Mouse (Mus musculus): ENCODE data around the gene Ptprn2.

Ptprn2 gene

DNA sequence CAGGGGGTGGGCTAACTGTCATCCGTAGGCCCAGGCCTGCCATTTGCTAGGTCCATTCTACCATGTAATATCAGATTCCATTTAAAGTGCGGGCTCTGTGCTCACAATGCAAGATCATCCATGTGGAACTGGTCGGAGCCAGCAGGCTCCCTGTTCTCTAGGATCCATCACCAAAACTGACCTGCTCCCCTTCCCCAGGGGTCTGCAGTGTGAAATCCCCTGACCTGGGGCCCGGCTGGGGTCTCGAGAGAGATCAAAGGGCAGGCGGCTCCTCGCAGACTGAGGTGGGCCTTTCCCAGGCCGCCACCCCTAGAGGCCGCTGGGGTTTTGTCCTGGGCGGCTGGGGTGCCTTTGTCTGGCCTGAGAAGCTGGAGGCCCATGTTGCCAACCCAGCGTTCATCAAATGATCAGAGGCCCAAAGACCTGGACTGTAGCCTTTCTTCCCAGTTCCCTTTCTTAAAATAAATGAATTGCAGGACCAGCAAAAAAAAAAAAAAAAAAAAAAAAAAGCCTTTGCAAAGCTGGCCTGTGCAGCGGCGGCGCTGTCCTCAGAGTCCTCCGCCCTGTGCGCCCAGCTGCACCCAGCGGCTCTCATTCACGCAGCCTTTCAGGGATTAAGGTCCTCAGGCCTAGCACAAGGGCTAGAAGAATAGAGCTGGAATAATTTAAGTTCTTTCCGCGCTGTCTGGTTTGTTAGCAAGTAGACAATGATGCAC is 771.8 kb downstream of the Ptprn2 start:
- DNase-seq (ENCODE audit: low spot score in 2 of 2) = no peak

- no peak for DNase-seq (ENCODE audit: low spot score in 2 of 2)
These were observed 772.5 kb downstream of the Ptprn2 start for GRCm38 (mm10) chr12:117257921-117258497.

DNA sequence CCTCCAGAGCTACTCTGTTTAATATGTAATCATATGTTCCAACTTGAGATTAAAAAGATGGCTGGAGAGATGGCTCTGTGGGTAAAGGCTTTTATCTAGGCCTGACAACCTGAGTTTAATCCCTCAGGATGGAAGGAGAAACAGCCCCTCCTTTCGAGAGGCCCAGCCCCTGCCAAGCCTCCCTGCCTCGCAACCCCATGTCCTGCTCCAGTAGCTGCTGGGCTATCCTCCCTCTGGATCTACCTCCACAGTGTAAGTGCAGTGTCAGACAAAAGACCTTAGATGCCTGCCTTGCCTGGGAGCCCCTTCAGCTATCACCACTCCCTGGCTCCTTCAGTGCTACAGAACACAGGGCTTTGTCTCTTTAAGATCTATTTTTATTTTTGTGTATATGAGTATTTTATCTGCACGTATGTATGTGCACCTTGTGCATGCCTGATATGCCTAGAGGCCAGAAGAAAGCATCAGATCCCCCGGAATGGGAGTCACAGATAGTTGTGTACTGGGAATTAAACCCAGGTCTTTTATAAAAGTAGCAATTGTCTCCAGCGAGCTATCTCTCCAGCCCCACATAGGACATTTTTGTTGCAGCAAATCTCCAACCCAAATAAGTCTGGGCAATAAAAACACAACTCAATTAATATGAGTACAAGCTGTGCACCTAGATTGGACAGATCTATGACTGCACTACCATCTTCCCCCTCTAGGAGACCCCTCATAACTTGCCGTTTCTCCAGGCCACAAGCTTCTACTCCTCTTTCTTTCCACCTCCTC is 775.1 kb downstream of the Ptprn2 start:
- DNase-seq (ENCODE audit: low spot score in 2 of 2) = no peak

DNA sequence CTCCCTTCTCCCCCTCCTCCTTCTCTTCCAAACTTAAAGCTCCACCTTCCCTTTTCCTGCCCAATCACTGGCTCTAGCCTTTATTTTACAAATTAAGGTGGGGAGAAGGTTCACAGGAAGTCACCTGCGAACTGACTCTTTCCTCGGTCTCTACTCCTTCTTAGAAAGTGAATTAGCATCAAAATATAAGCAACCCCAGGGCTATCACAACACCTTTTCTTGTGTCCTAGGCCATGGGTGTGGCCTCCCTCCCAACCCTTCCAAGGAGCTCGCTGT is 775.6 kb downstream of the Ptprn2 start:
- DNase-seq (ENCODE audit: low spot score in 2 of 2) = no peak

GRCm38 (mm10) chr12:117262003-117262402 is 776.5 kb downstream of the Ptprn2 start:
- no peak for DNase-seq (ENCODE audit: low spot score in 2 of 2)

DNA sequence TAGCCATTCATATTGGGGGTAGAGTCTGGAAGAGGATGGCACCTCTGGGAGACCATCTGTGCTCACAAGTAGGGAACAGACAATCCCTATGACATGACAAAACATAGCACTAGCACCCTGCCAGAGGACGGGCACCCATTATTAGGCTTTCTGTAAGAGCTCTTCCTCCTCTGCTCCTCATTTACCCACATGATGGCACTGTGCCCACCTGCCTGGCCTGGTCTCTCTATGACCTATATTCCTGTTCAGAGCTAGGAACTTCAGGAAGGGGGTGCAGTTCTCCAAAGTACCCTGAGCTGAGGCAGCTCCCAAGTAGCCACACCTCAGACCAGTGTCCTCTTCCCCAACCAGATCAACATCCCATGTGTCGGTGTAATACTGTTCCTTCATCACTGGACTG is 777.6 kb downstream of the Ptprn2 start:
- no peak for DNase-seq (ENCODE audit: low spot score in 2 of 2)

- no peak for DNase-seq (ENCODE audit: low spot score in 2 of 2)
These were observed 779.7 kb downstream of the Ptprn2 start for GRCm38 (mm10) chr12:117265211-117265610.

DNA sequence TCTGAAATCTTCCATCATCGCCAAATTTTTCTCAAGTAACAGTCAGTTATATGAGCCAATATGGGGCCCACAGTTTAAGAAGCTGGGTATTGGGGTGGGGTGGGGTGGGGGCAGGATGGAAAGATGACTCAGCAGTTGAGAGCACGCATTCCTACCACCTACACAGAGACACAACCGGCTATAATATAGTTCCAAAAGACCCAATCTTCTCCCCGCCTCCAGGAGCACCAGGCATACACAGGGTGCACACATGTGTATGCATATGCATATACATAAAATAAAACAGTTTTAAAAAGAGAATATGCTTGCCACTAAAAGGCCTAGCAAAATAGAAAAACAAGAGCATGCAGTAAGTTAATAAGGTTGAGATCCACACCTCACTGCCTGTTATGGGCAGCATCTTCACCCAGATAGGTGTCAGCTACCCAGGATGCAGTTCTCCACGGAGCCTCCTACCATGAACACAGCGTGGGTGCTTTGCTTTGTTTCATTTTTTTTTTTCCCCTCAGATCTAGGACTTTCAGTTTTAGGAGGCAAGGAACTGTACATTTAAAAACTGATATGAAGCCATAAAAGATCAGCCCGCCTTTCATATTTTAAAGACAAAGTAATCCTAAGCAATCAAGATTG is 783.1 kb downstream of the Ptprn2 start:
- no peak for DNase-seq (ENCODE audit: low spot score in 2 of 2)

GRCm38 (mm10) chr12:117269310-117269709 is 783.8 kb downstream of the Ptprn2 start:
- no peak for DNase-seq (ENCODE audit: low spot score in 2 of 2)

DNA sequence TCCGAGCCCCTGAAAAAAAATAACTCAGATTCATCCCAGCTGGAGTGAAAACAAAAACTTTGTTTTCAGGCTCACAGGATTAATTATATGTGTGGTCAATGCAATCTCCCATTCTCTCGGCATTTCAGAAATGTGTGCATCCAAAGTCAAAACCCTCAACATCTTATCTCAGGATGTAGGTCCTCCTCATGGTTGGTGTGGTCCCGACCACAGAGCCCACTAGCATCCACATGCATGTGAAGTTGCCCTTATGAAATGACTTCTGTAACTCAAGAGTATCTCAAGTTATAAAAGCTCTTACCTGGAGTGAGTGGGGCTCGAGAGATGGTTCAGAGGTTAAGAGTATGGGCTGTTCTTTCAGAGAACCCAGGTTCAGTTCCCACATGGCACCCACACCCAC is 784.7 kb downstream of the Ptprn2 start:
- no peak for DNase-seq (ENCODE audit: low spot score in 2 of 2)

GRCm38 (mm10) chr12:117273166-117273565 is 787.6 kb downstream of the Ptprn2 start:
- DNase-seq (ENCODE audit: low spot score in 2 of 2) = no peak

DNA sequence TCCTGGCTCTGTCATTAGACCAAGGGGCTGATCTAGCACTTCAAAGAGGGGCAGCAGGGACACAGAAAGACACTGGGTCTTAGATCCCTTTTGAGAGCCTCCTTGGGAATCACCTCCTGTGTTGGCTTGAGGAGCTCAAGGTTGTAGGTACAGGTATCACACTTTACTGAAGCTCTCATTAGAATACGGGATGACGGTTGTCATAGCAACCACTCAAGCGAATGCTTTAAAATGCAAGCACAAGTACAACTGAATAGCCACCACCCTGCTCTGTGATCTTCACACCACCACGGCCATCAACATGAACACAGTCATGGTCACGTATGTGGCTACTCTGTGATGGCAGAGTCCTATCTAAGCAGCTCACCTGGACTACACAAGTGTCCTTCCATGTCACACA is 789.1 kb downstream of the Ptprn2 start:
- no peak for DNase-seq (ENCODE audit: low spot score in 2 of 2)

DNA sequence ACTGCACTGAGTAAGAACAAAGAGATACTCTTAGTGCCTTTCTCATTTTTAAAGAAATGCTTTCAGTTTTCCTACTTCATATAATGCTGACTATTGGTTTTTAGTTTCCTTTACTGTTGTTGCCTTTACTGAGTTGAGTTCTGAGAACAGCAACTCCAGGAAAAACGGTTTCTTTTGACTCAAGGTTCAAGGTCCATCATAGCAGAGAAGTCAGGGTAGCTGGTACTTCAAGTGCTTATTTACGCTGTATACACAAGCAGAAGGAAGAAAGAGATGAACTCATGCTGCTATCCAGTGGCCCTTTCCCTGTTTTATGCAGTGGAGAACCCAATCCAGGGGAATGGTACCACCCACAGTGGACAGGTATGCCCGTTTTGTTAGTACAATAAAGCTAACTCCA is 795.3 kb downstream of the Ptprn2 start:
- DNase-seq (ENCODE audit: low spot score in 2 of 2) = no peak

GRCm38 (mm10) chr12:117282659-117283058 is 797.1 kb downstream of the Ptprn2 start:
- no peak for DNase-seq (ENCODE audit: low spot score in 2 of 2)

DNA sequence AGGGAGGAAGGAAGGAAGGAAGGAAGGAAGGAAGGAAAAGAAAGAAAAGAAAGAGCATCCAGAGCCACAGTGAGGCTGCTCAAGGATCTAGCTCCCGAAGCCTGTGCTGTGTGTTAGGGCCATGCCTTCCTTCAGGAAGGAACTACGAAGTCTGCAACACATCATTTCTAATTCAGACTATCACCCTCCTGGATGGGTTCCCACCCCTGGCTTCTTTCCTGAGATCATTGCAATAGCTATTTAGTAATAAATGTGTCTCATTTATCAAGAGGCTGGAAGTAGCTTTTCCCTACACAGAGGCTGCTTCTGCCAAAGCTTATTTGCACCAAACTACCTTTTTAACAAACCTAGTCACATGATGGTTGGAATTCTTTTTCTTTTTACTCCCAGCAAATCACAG is 801.9 kb downstream of the Ptprn2 start:
- DNase-seq (ENCODE audit: low spot score in 2 of 2) = no peak

DNA sequence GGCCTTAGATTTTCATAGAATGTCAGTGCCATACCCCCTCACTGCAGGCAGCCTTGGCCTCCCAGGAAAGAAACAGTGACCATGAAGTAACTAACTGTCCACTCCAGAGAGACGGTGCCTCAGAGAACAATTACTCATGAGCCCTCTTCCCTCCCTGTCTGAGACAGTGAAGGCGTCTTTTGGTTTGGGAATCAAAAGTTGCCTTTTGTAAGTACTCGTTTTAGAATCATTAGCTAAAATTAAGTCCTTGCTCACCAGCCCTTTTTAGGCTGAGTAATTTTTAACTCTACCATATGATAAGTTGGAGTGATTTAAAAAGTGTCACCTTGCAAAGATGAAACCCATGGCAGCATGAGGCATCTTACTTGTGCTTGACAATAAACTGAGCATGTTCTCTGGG is 806.4 kb downstream of the Ptprn2 start:
- no peak for DNase-seq (ENCODE audit: low spot score in 2 of 2)

- DNase-seq (ENCODE audit: low spot score in 2 of 2) = no peak
These were observed 811.3 kb downstream of the Ptprn2 start for GRCm38 (mm10) chr12:117296792-117297191.

GRCm38 (mm10) chr12:117299084-117299483 is 813.6 kb downstream of the Ptprn2 start:
- no peak for DNase-seq (ENCODE audit: low spot score in 2 of 2)

- no peak for DNase-seq (ENCODE audit: low spot score in 2 of 2)
These were observed 819.5 kb downstream of the Ptprn2 start for GRCm38 (mm10) chr12:117304751-117305624.

- no peak for DNase-seq (ENCODE audit: low spot score in 2 of 2)
These were observed 820.1 kb downstream of the Ptprn2 start for GRCm38 (mm10) chr12:117305625-117306105.

- no peak for DNase-seq (ENCODE audit: low spot score in 2 of 2)
These were observed 826.6 kb downstream of the Ptprn2 start for GRCm38 (mm10) chr12:117312079-117312478.

GRCm38 (mm10) chr12:117314987-117315386 is 829.5 kb downstream of the Ptprn2 start:
- DNase-seq (ENCODE audit: low spot score in 2 of 2) = no peak
